Mouse (Mus musculus): ENCODE data around the gene Atp6v1f. TPM values are rescaled to one million over a fixed set of nuclear protein-coding genes. Genes with fewer than 3 reads are reported as not detected.
A peak's percentile ranks its signal among the peaks of the same experiment; 100 is the strongest.

Gene Atp6v1f
- total and polyA plus RNA-seq, 2 experiments from 2014 or later, result 279 to 362 TPM

- no peak overlapping the region for H3K4me3 ChIP-seq (ENCODE audit: low read depth, low read length)
- no peaks in the 10 kb centered on the region for H3K9me3 ChIP-seq (ENCODE audit: low read length)
- no peaks in the 10 kb centered on the region for H3K27me3 ChIP-seq (ENCODE audit: insufficient read depth, low read length)
- TF ChIP-seq CTCF (IDR thresholded peaks at IDR 0.05; ENCODE audit: low read depth), result no peak
- H3K27ac ChIP-seq (ENCODE audit: low read depth, low read length), result no peak overlapping the region
- no peaks in the 10 kb centered on the region for H3K36me3 ChIP-seq (ENCODE audit: insufficient read depth)
- DNase-seq (no peak), ATAC-seq (no peak)
- 93% methylated on average over 6 of the region's 6 CpGs for WGBS
- H3K4me1 ChIP-seq (ENCODE audit: insufficient read depth), result no peaks in the 10 kb centered on the region
- H3K4me2 ChIP-seq (ENCODE audit: low read depth), result no peak overlapping the region
- no peak overlapping the region for H3K9ac ChIP-seq
Observed at GRCm38 (mm10) chr6:29450667-29451066, 16.9 kb upstream of the Atp6v1f start.

- Histone ChIP-seq H3K27me3 (ENCODE audit: insufficient read depth, low read length) (no peaks in the 10 kb centered on the region), H3K36me3 (ENCODE audit: insufficient read depth) (no peaks in the 10 kb centered on the region), H3K4me2 (ENCODE audit: low read depth) (no peak overlapping the region), H3K9ac (no peak overlapping the region), H3K9me3 (ENCODE audit: low read length) (no peaks in the 10 kb centered on the region), H3K4me3 (ENCODE audit: low read depth, low read length) (no peak overlapping the region), H3K4me1 (ENCODE audit: insufficient read depth) (no peaks in the 10 kb centered on the region), H3K27ac (ENCODE audit: low read depth, low read length) (no peak overlapping the region)
- ATAC-seq (peak; percentile 32; the same call in 1 of the 2 replicates), DNase-seq (no peak)
- no peak for TF ChIP-seq CTCF (IDR thresholded peaks at IDR 0.05; ENCODE audit: low read depth)
- WGBS, result 53% methylated on average over 7 of the region's 7 CpGs
Observed at GRCm38 (mm10) chr6:29461502-29461901, 6.0 kb upstream of the Atp6v1f start.

- no peak overlapping the region for H3K27ac ChIP-seq (ENCODE audit: low read depth, low read length)
- no peak for TF ChIP-seq CTCF (IDR thresholded peaks at IDR 0.05; ENCODE audit: low read depth)
- DNase-seq (no peak), ATAC-seq (no peak)
- 70% methylated on average over 3 of the region's 3 CpGs for WGBS
- no peaks in the 10 kb centered on the region for H3K9me3 ChIP-seq (ENCODE audit: low read length)
- no peak overlapping the region for H3K4me2 ChIP-seq (ENCODE audit: low read depth)
- no peaks in the 10 kb centered on the region for H3K36me3 ChIP-seq (ENCODE audit: insufficient read depth)
- H3K4me1 ChIP-seq (ENCODE audit: insufficient read depth), result peaks cover under 1% of the 10 kb centered on the region; the same call in 1 of the 2 replicates
- H3K4me3 ChIP-seq (ENCODE audit: low read depth, low read length), result no peak overlapping the region
- H3K27me3 ChIP-seq (ENCODE audit: insufficient read depth, low read length), result no peaks in the 10 kb centered on the region
- no peak overlapping the region for H3K9ac ChIP-seq
Observed at GRCm38 (mm10) chr6:29463388-29463787, 4.1 kb upstream of the Atp6v1f start.

GRCm38 (mm10) chr6:29468851-29469250 lies 1.3 kb downstream of the Atp6v1f start:
- no peak overlapping the region for H3K27ac ChIP-seq (ENCODE audit: low read depth, low read length)
- no peaks in the 10 kb centered on the region for H3K9me3 ChIP-seq (ENCODE audit: low read length)
- no peak for TF ChIP-seq CTCF (IDR thresholded peaks at IDR 0.05; ENCODE audit: low read depth)
- H3K9ac ChIP-seq, result no peak overlapping the region
- peaks cover 12% of the 10 kb centered on the region for H3K4me1 ChIP-seq (ENCODE audit: insufficient read depth)
- peak overlapping the region; percentile 78 for H3K4me2 ChIP-seq (ENCODE audit: low read depth)
- DNase-seq, result no peak
- 88% methylated on average over 3 of the region's 3 CpGs for WGBS
- H3K27me3 ChIP-seq (ENCODE audit: insufficient read depth, low read length), result no peaks in the 10 kb centered on the region
- peaks cover 14% of the 10 kb centered on the region for H3K36me3 ChIP-seq (ENCODE audit: insufficient read depth)
- peak overlapping the region; percentile 73 for H3K4me3 ChIP-seq (ENCODE audit: low read depth, low read length)
- ATAC-seq, result no peak

- TF ChIP-seq CTCF (IDR thresholded peaks at IDR 0.05; ENCODE audit: low read depth), result no peak
- H3K4me2 ChIP-seq (ENCODE audit: low read depth), result no peak within 1 kb of the TSS
- DNase-seq (no peak), ATAC-seq (no peak)
- H3K9me3 ChIP-seq (ENCODE audit: low read length), result no peaks in the 10 kb centered on the region
- H3K4me1 ChIP-seq (ENCODE audit: insufficient read depth), result peaks cover 12% of the 10 kb centered on the region
- 94% methylated on average over 4 of the region's 4 CpGs for WGBS
- H3K27me3 ChIP-seq (ENCODE audit: insufficient read depth, low read length), result no peaks in the 10 kb centered on the region
- H3K9ac ChIP-seq, result no peak within 1 kb of the TSS
- no peak within 1 kb of the TSS for H3K27ac ChIP-seq (ENCODE audit: low read depth, low read length)
- peaks cover 14% of the 10 kb centered on the region for H3K36me3 ChIP-seq (ENCODE audit: insufficient read depth)
- no peak within 1 kb of the TSS for H3K4me3 ChIP-seq (ENCODE audit: low read depth, low read length)
Observed at GRCm38 (mm10) chr6:29471137-29471536, 3.6 kb downstream of the Atp6v1f start, which contains the start of gene Atp6v1fnb. Gene Atp6v1fnb, plus strand, starts transcription at chr6:29471437.

- no peak for TF ChIP-seq CTCF (IDR thresholded peaks at IDR 0.05; ENCODE audit: low read depth)
Observed at GRCm38 (mm10) chr6:29473941-29474691, 6.6 kb downstream of the Atp6v1f start.

GRCm38 (mm10) chr6:29474736-29475135 lies 7.2 kb downstream of the Atp6v1f start:
- no peak overlapping the region for H3K4me3 ChIP-seq (ENCODE audit: low read depth, low read length)
- TF ChIP-seq CTCF (IDR thresholded peaks at IDR 0.05; ENCODE audit: low read depth), result no peak
- DNase-seq (no peak), ATAC-seq (no peak)
- H3K27ac ChIP-seq (ENCODE audit: low read depth, low read length), result no peak overlapping the region
- no peaks in the 10 kb centered on the region for H3K9me3 ChIP-seq (ENCODE audit: low read length)
- H3K36me3 ChIP-seq (ENCODE audit: insufficient read depth), result peaks cover 14% of the 10 kb centered on the region
- no peaks in the 10 kb centered on the region for H3K27me3 ChIP-seq (ENCODE audit: insufficient read depth, low read length)
- H3K4me1 ChIP-seq (ENCODE audit: insufficient read depth), result 0 out of 2 replicates have a peak, but pooled peaks cover 2% of the 10 kb centered on the region
- H3K9ac ChIP-seq, result no peak overlapping the region
- 56% methylated on average over 2 of the region's 2 CpGs for WGBS
- H3K4me2 ChIP-seq (ENCODE audit: low read depth), result 0 out of 2 replicates have a peak overlapping the region, but pooled peaks have one; percentile 68

More at GRCm38 (mm10) chr6:29473941-29474691, 6.6 kb downstream of the Atp6v1f start:
- peak overlapping the region; percentile 50; the same call in 1 of the 2 replicates for H3K27ac ChIP-seq (ENCODE audit: low read depth, low read length)
- WGBS, result 4% methylated on average over 33 of the region's 33 CpGs
- ATAC-seq (peak; percentile 94), DNase-seq (peak; percentile 81)
- H3K4me2 ChIP-seq (ENCODE audit: low read depth), result peak overlapping the region; percentile 68
- H3K4me3 ChIP-seq (ENCODE audit: low read depth, low read length), result peak overlapping the region; percentile 38
- no peaks in the 10 kb centered on the region for H3K27me3 ChIP-seq (ENCODE audit: insufficient read depth, low read length)
- peak overlapping the region; percentile 64 for H3K9ac ChIP-seq
- H3K36me3 ChIP-seq (ENCODE audit: insufficient read depth), result peaks cover 14% of the 10 kb centered on the region
- H3K9me3 ChIP-seq (ENCODE audit: low read length), result no peaks in the 10 kb centered on the region
- H3K4me1 ChIP-seq (ENCODE audit: insufficient read depth), result peaks cover 4% of the 10 kb centered on the region; the same call in 1 of the 2 replicates

All from forebrain, postnatal 0 days (tissue).